Mouse (Mus musculus) embryonic fibroblast, embryonic 13.5 days (primary cell): Measurements from ENCODE around the gene Gpr146.

Source experiments
- CTCF ChIP-seq: IDR thresholded peaks from 2 replicates; pipeline ENCODE4 v1.5.1; 2011; ENCODE audit warnings: mild to moderate bottlenecking, control low read depth, low read length, moderate library complexity, borderline replicate concordance; ENCODE audit not compliant: insufficient read depth
- POLR2A ChIP-seq: IDR thresholded peaks from 2 replicates; pipeline ENCODE4 v1.6.1; 2011; ENCODE audit warnings: low read depth, mild to moderate bottlenecking, control low read depth, low read length, moderate library complexity

- TF ChIP-seq CTCF: no peak
- no peak for TF ChIP-seq POLR2A
These were observed 64.9 kb downstream of the Gpr146 start for GRCm38 (mm10) chr5:139442428-139442827.
